Mouse (Mus musculus): ENCODE results near the gene Acer1. TPM values are rescaled to one million over a fixed set of nuclear protein-coding genes. Genes with fewer than 3 reads are reported as not detected.

The Acer1 gene
- total RNA-seq, 1 experiment: 0.54 TPM

- DNase-seq (ENCODE audit: low read depth, low spot score): no peak
- H3K9me3 ChIP-seq (ENCODE audit: control insufficient read depth, insufficient read depth, low read depth, low read length): no peaks in the 10 kb centered on the region
- H3K9ac ChIP-seq (ENCODE audit: insufficient read depth, low read depth, low read length, poor library complexity, severe bottlenecking): no peak overlapping the region
- H3K36me3 ChIP-seq (ENCODE audit: control insufficient read depth, insufficient read depth, low read length, poor library complexity, severe bottlenecking): no peaks in the 10 kb centered on the region
- in situ Hi-C loops (cut with MboI; ENCODE audit: low sequenced_read_pairs in 2 of 2, unreplicated experiment in 2 of 2): no loop called here
- TF ChIP-seq HCFC1 (IDR thresholded peaks at IDR 0.05; ENCODE audit: borderline replicate concordance, insufficient read depth, low read length) (no peak), ZC3H11A (IDR thresholded peaks at IDR 0.05; ENCODE audit: borderline replicate concordance, low read depth, low read length) (no peak), ZNF384 (IDR thresholded peaks at IDR 0.05; ENCODE audit: low read depth, low read length) (no peak), CHD2 (IDR thresholded peaks at IDR 0.05; ENCODE audit: low read depth, low read length) (no peak), MAFK (IDR thresholded peaks at IDR 0.05; ENCODE audit: insufficient read depth, low read depth, low read length) (no peak)
- H3K4me3 ChIP-seq (ENCODE audit: insufficient read depth in 1 of 2, low read depth in 1 of 2, low read length in 2 of 2, poor library complexity in 1 of 2, severe bottlenecking in 1 of 2): no peak overlapping the region
- no peak overlapping the region for H3K27ac ChIP-seq (ENCODE audit: insufficient read depth, low read depth, low read length, poor library complexity, severe bottlenecking)
- peaks cover 1 to 3% of the 10 kb centered on the region in 2 experiments; a peak in 1 of 4 replicates for H3K4me1 ChIP-seq (ENCODE audit: control insufficient read depth in 2 of 2, insufficient read depth in 2 of 2, low read length in 2 of 2, poor library complexity in 1 of 2)
Observed at GRCm38 (mm10) chr17:56979524-56979923, 2.4 kb downstream of the Acer1 start.

GRCm38 (mm10) chr17:56976531-56977390 lies 5.2 kb downstream of the Acer1 start:
- Histone ChIP-seq H3K27ac (ENCODE audit: insufficient read depth, low read depth, low read length, poor library complexity, severe bottlenecking) (no peak overlapping the region), H3K36me3 (ENCODE audit: control insufficient read depth, insufficient read depth, low read length, poor library complexity, severe bottlenecking) (no peaks in the 10 kb centered on the region), H3K9ac (ENCODE audit: insufficient read depth, low read depth, low read length, poor library complexity, severe bottlenecking) (no peak overlapping the region), H3K4me1 (ENCODE audit: control insufficient read depth in 2 of 2, insufficient read depth in 2 of 2, low read length in 2 of 2, poor library complexity in 1 of 2) (peaks cover 1 to 3% of the 10 kb centered on the region in 2 experiments; a peak in 1 of 4 replicates), H3K4me3 (ENCODE audit: insufficient read depth in 1 of 2, low read depth in 1 of 2, low read length in 2 of 2, poor library complexity in 1 of 2, severe bottlenecking in 1 of 2) (no peak overlapping the region), H3K9me3 (ENCODE audit: control insufficient read depth, insufficient read depth, low read depth, low read length) (no peaks in the 10 kb centered on the region)
- no peak for DNase-seq (ENCODE audit: low read depth, low spot score)
- no peak for TF ChIP-seq CHD2 (IDR thresholded peaks at IDR 0.05; ENCODE audit: low read depth, low read length)
- no peak for TF ChIP-seq MAFK (IDR thresholded peaks at IDR 0.05; ENCODE audit: insufficient read depth, low read depth, low read length)
- in situ Hi-C loops (cut with MboI; ENCODE audit: low sequenced_read_pairs in 2 of 2, unreplicated experiment in 2 of 2): no loop called here

GRCm38 (mm10) chr17:56975391-56975790 lies 6.5 kb downstream of the Acer1 start:
- Histone ChIP-seq H3K36me3 (ENCODE audit: control insufficient read depth, insufficient read depth, low read length, poor library complexity, severe bottlenecking) (no peaks in the 10 kb centered on the region), H3K4me1 (ENCODE audit: control insufficient read depth in 2 of 2, insufficient read depth in 2 of 2, low read length in 2 of 2, poor library complexity in 1 of 2) (peaks cover 1 to 3% of the 10 kb centered on the region in 2 experiments; a peak in 1 of 4 replicates), H3K4me3 (ENCODE audit: insufficient read depth in 1 of 2, low read depth in 1 of 2, low read length in 2 of 2, poor library complexity in 1 of 2, severe bottlenecking in 1 of 2) (no peak overlapping the region), H3K27ac (ENCODE audit: insufficient read depth, low read depth, low read length, poor library complexity, severe bottlenecking) (no peak overlapping the region), H3K9me3 (ENCODE audit: control insufficient read depth, insufficient read depth, low read depth, low read length) (no peaks in the 10 kb centered on the region), H3K9ac (ENCODE audit: insufficient read depth, low read depth, low read length, poor library complexity, severe bottlenecking) (no peak overlapping the region)
- in situ Hi-C loops (cut with MboI; ENCODE audit: low sequenced_read_pairs in 2 of 2, unreplicated experiment in 2 of 2): no loop called here
- no peak for DNase-seq (ENCODE audit: low read depth, low spot score)
- TF ChIP-seq HCFC1 (IDR thresholded peaks at IDR 0.05; ENCODE audit: borderline replicate concordance, insufficient read depth, low read length) (no peak), MAFK (IDR thresholded peaks at IDR 0.05; ENCODE audit: insufficient read depth, low read depth, low read length) (no peak), ZNF384 (IDR thresholded peaks at IDR 0.05; ENCODE audit: low read depth, low read length) (no peak), ZC3H11A (IDR thresholded peaks at IDR 0.05; ENCODE audit: borderline replicate concordance, low read depth, low read length) (no peak), CHD2 (IDR thresholded peaks at IDR 0.05; ENCODE audit: low read depth, low read length) (no peak)

- in situ Hi-C loops (cut with MboI; ENCODE audit: low sequenced_read_pairs in 2 of 2, unreplicated experiment in 2 of 2): no loop called here
- Histone ChIP-seq H3K27ac (ENCODE audit: insufficient read depth, low read depth, low read length, poor library complexity, severe bottlenecking) (no peak overlapping the region), H3K4me1 (ENCODE audit: control insufficient read depth in 2 of 2, insufficient read depth in 2 of 2, low read length in 2 of 2, poor library complexity in 1 of 2) (peaks cover 1 to 3% of the 10 kb centered on the region in 2 experiments; a peak in 1 of 4 replicates), H3K9ac (ENCODE audit: insufficient read depth, low read depth, low read length, poor library complexity, severe bottlenecking) (no peak overlapping the region), H3K4me3 (ENCODE audit: insufficient read depth in 1 of 2, low read depth in 1 of 2, low read length in 2 of 2, poor library complexity in 1 of 2, severe bottlenecking in 1 of 2) (no peak overlapping the region), H3K36me3 (ENCODE audit: control insufficient read depth, insufficient read depth, low read length, poor library complexity, severe bottlenecking) (no peaks in the 10 kb centered on the region), H3K9me3 (ENCODE audit: control insufficient read depth, insufficient read depth, low read depth, low read length) (no peaks in the 10 kb centered on the region)
- DNase-seq (ENCODE audit: low read depth, low spot score): no peak
- no peak for TF ChIP-seq ZNF384 (IDR thresholded peaks at IDR 0.05; ENCODE audit: low read depth, low read length)
- no peak for TF ChIP-seq MAFK (IDR thresholded peaks at IDR 0.05; ENCODE audit: insufficient read depth, low read depth, low read length)
- TF ChIP-seq CHD2 (IDR thresholded peaks at IDR 0.05; ENCODE audit: low read depth, low read length): no peak
- TF ChIP-seq ZC3H11A (IDR thresholded peaks at IDR 0.05; ENCODE audit: borderline replicate concordance, low read depth, low read length): no peak
- TF ChIP-seq HCFC1 (IDR thresholded peaks at IDR 0.05; ENCODE audit: borderline replicate concordance, insufficient read depth, low read length): no peak
Observed at GRCm38 (mm10) chr17:56974708-56975240, 7.2 kb downstream of the Acer1 start.

All from ES-E14 (cell line).